Mouse (Mus musculus) bone marrow, adult 2 months (tissue): ENCODE results near the gene Ppp1r3a.

ENCODE experiments used
- CTCF ChIP-seq: fragments of 200-500 bp; IDR thresholded peaks from 2 replicates; pipeline ENCODE4 v1.5.1; 2011; ENCODE audit warnings: low read length, control low read depth; ENCODE audit not compliant: control insufficient read depth, insufficient read depth
- POLR2A ChIP-seq: fragments of 200-500 bp; IDR thresholded peaks from 2 replicates; pipeline ENCODE4 v1.6.1; 2011; ENCODE audit warnings: low read depth, mild to moderate bottlenecking, control low read depth, low read length, borderline replicate concordance; ENCODE audit not compliant: control insufficient read depth

- TF ChIP-seq CTCF (no peak), POLR2A (no peak)
Measured at GRCm38 (mm10) chr6:14777920-14778319, 22.8 kb upstream of the Ppp1r3a start.
